Mouse (Mus musculus): ENCODE data around the gene Tns1.

GRCm38 (mm10) chr1:73952598-73952997, 171.7 kb downstream of the Tns1 start:
- no peak for TF ChIP-seq CTCF (IDR thresholded peaks at IDR 0.05)
- TF ChIP-seq EP300 (IDR thresholded peaks at IDR 0.05), result no peak

Measured in lung, postnatal 0 days (tissue).